Mouse (Mus musculus) brain, embryonic 14.5 days (tissue): Measurements from ENCODE around the gene Mill1. TPM values are rescaled to one million over a fixed set of nuclear protein-coding genes. Genes with fewer than 3 reads are reported as not detected.
"Not testable (repeated sequence)": the region's sequence is repeated elsewhere in the genome, so short reads cannot be mapped to it uniquely, and the experiment has no call there.

Source experiments
- DNase-seq: peaks from one replicate; pipeline ENCODE4 v3.0.0-alpha.2; 2011; ENCODE audit warnings: low read depth
- CTCF ChIP-seq: fragments of 200-500 bp; IDR thresholded peaks from 2 replicates; pipeline ENCODE4 v1.5.1; 2012; ENCODE audit warnings: inconsistent platforms, mild to moderate bottlenecking, moderate library complexity, borderline replicate concordance; ENCODE audit not compliant: insufficient read depth, insufficient read length; ENCODE audit errors: extremely low read depth
- POLR2A ChIP-seq: fragments of 200-500 bp; IDR thresholded peaks from 2 replicates; pipeline ENCODE4 v1.6.1; 2012; ENCODE audit warnings: mild to moderate bottlenecking, inconsistent platforms, borderline replicate concordance; ENCODE audit not compliant: poor library complexity, insufficient read depth, insufficient read length, severe bottlenecking; ENCODE audit errors: extremely low read depth
- polyA plus RNA-seq: library from polyadenylated mRNA; depleted of rRNA; stranded (reverse); fragments of >200 nt; gene quantifications from 2 replicates; pipeline ENCODE4 v1.2.3, GENCODE M21; 2012; rRNA removed

Mill1 gene
- 0.04 TPM in 1 of 2 replicates, not detected in the other for polyA plus RNA-seq

GRCm38 (mm10) chr7:18245047-18245446 lies at the start of gene Mill1:
TSS of gene Mill1 (plus strand) at chr7:18245347.
- no peak for DNase-seq
- TF ChIP-seq POLR2A (no peak), CTCF (no peak)

DNA sequence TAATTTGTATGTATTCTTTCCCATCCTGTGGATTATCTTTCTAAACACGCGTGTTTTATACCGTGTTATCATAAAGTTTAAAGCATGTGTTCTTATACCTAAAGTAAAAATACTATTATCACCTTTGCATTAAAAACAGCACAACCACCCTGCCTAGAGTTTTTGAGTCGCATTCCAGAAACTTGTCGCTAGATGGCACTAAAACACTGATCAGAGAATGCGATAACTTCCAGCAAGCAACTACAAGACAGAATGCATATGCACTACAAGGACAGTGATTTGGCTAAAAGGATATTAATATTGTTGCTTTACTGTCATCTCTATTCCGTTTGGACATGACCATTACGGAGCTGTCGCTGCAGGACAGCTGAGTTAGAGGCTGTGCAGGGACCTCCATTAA lies 34.2 kb upstream of the Mill1 start:
- DNase-seq = peak; percentile 26
- TF ChIP-seq CTCF (peak; percentile 42; the same call in 1 of the 2 replicates), POLR2A (no peak)

GRCm38 (mm10) chr7:18214699-18215098 lies 30.4 kb upstream of the Mill1 start:
- no peak for DNase-seq
- no peak for TF ChIP-seq CTCF
- no peak for TF ChIP-seq POLR2A

DNA sequence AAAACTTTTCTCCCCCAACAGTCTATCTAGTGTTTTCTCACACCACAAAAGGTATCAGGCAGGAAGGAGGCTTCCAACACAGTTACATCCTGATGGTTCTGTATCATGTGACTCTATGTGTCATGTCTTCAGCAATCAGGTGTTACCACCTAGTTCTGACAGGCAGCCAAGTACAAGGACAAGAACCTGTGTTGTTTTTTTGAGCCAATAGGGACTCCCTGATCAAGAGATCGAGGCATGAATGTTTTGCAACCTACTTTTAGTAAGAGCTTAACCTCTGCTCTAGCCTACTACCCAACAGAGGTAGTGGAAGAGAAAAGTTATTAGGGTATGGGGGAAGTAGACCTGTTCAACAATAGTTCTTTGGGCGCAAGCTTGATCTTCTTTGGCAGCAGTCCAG lies 6.6 kb upstream of the Mill1 start:
- DNase-seq = no peak
- no peak for TF ChIP-seq CTCF
- no peak for TF ChIP-seq POLR2A

GRCm38 (mm10) chr7:18241217-18241616 lies 3.9 kb upstream of the Mill1 start:
- TF ChIP-seq POLR2A (no peak), CTCF (no peak)
- no peak for DNase-seq

- DNase-seq = not testable (repeated sequence)
Observed at GRCm38 (mm10) chr7:18243959-18244573, 1.1 kb upstream of the Mill1 start.

DNA sequence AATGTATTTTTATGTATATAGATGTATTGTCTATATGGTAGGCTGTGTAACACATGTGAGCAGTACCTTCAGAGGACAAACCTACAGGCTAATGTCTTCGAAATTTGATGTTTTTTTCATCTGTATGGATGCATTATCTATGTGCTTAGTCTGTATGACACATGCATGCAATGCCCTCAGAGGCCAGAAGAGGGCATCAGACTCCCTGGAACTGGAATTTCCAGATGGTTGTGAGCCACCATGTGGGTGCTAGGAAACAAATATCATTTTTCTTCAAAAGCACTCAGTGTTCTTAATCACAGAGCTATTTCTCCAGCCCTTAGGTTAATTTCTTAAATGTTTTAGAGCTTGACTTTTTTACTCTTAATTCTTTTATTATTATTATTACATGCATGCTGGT lies 15.1 kb downstream of the Mill1 start:
- no peak for TF ChIP-seq POLR2A
- no peak for TF ChIP-seq CTCF
- no peak for DNase-seq

GRCm38 (mm10) chr7:18265089-18265488 lies 19.9 kb downstream of the Mill1 start:
- DNase-seq = no peak
- TF ChIP-seq POLR2A (no peak), CTCF (no peak)

Other genes with a start within 250 kb of the Mill1 start
- not detected in 2 replicates for gene Ceacam13, start 235.5 kb upstream of the Mill1 start, polyA plus RNA-seq
- gene Ceacam12, start 179.4 kb upstream of the Mill1 start, polyA plus RNA-seq = 0.10 TPM in 1 of 2 replicates, not detected in the other
- not detected in 2 replicates for gene Igfl3, start 68.9 kb upstream of the Mill1 start, polyA plus RNA-seq
- gene Psg18, start 109.7 kb downstream of the Mill1 start, polyA plus RNA-seq = 0.14 TPM in 1 of 2 replicates, not detected in the other
- gene Psg28, start 186.7 kb downstream of the Mill1 start, polyA plus RNA-seq = 0.05 TPM in 1 of 2 replicates, not detected in the other
- not detected in 2 replicates for gene Psg26, start 238.8 kb downstream of the Mill1 start, polyA plus RNA-seq